Mouse (Mus musculus) liver, embryonic 14.5 days (tissue): ENCODE measurements at regions not wholly inside any gene's neighbourhood (a gene's known extent, or its start where the extent isn't known, plus 50 kb on each side); places are given as distances from the start of the nearest gene placed in this dataset.

Experiments
- ATAC-seq: fragments of 200-750 bp; cut with Nextera tagmentation; 2 replicates; pipeline ENCODE4 v1.8.0; 2017; ENCODE audit warnings: moderate number of reproducible peaks, mild to moderate bottlenecking, moderate library complexity; ENCODE audit not compliant: insufficient read depth
- DNase-seq, 3 experiments: peaks; one replicate each; pipeline ENCODE4 v3.0.0-alpha.2; 2012 to 2013; ENCODE audit warnings: low read depth in 3 of 3, low spot score in 3 of 3
- H3K27ac ChIP-seq: fragments of 300-500 bp; sonication (generic); 2 replicates; pipeline ENCODE4 v1.5.1; 2014; ENCODE audit warnings: moderate library complexity, mild to moderate bottlenecking, control low read depth, inconsistent platforms
- H3K27me3 ChIP-seq: fragments of 300-500 bp; sonication (generic); 2 replicates; pipeline ENCODE4 v1.6.1; 2014; ENCODE audit warnings: mild to moderate bottlenecking, low read length, moderate library complexity; ENCODE audit not compliant: control insufficient read depth, insufficient read depth
- H3K36me3 ChIP-seq: fragments of 300-500 bp; sonication (generic); replicated peaks from 2 replicates; pipeline ENCODE4 v1.6.1; 2014; ENCODE audit warnings: low read depth; ENCODE audit not compliant: control insufficient read depth, insufficient read depth
- H3K4me1 ChIP-seq, 2 experiments: fragments of 200-500 bp in 1 of 2; fragments of 300-500 bp in 1 of 2; sonication (generic) in 1 of 2; replicated peaks; 2 replicates each; pipeline ENCODE4 v1.6.1; 2012 to 2014; ENCODE audit warnings: antibody characterized with exemption in 1 of 2, inconsistent platforms in 1 of 2, low read length in 1 of 2; ENCODE audit not compliant: control insufficient read depth in 2 of 2, insufficient read depth in 2 of 2
- H3K4me2 ChIP-seq: fragments of 300-500 bp; sonication (generic); 2 replicates; pipeline ENCODE4 v1.6.1; 2014; ENCODE audit warnings: low read depth, mild to moderate bottlenecking, control low read depth, moderate library complexity
- H3K4me3 ChIP-seq, 2 experiments: fragments of 200-500 bp in 1 of 2; fragments of 300-500 bp in 1 of 2; sonication (generic) in 1 of 2; 2 replicates each; pipeline ENCODE4 v1.5.1; 2012 to 2014; ENCODE audit warnings: low read depth in 2 of 2, low read length in 2 of 2, mild to moderate bottlenecking in 2 of 2, control low read depth in 1 of 2, inconsistent platforms in 1 of 2, moderate library complexity in 1 of 2; ENCODE audit not compliant: insufficient read depth in 1 of 2
- H3K9ac ChIP-seq: fragments of 300-500 bp; sonication (generic); replicated peaks from 2 replicates; pipeline ENCODE4 v1.6.1; 2014; ENCODE audit warnings: mild to moderate bottlenecking, control low read depth, moderate library complexity
- H3K9me3 ChIP-seq: fragments of 300-500 bp; sonication (generic); 2 replicates; pipeline ENCODE4 v1.6.1; 2016; ENCODE audit warnings: low read length, mixed read lengths; ENCODE audit not compliant: control insufficient read depth
- CTCF ChIP-seq: IDR thresholded peaks from 2 replicates; pipeline ENCODE4 v1.5.1; 2016; ENCODE audit warnings: antibody characterized with exemption, low read depth, control low read depth
- EP300 ChIP-seq: IDR thresholded peaks from 2 replicates; pipeline ENCODE4 v1.6.1; 2016; ENCODE audit warnings: antibody characterized with exemption, low read depth
- WGBS: fragments of 180-500 bp; shearing (Covaris S2); extraction: QIAGEN DNeasy Blood & Tissue Kit; methylation state at CpG from one replicate; pipeline ENCODE4 v1.1.7; 2014; ENCODE audit not compliant: insufficient replicate concordance; 5-methylcytosine and 5-hydroxymethylcytosine counted together

DNA sequence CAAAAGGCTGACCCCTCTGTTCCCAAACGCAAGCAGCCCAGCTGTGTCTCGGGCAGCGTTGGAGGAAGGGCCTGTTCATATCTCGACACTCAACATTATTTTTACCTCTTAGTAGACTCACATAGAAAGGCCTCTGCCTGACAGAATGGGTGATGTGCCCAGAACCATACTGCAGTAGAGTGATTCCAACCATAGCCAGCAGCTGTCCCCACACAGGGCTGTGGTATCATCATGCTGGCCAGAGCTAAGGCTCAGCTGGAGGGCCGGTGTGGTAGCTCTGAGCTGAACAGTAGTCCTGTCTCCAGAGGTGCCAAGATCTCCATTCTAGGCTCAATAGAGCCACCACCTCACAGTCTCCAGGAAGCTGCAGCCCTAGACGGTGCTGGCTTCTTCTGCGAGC is 437.3 kb downstream of the Matn1 start:
- no peaks in the 10 kb centered on the region for H3K9me3 ChIP-seq
- no peak for DNase-seq
- TF ChIP-seq CTCF, result no peak
- no peak for TF ChIP-seq EP300
- no peak overlapping the region for H3K4me2 ChIP-seq
- ATAC-seq, result no peak
- H3K4me1 ChIP-seq, result no peaks in the 10 kb centered on the region
- no peak overlapping the region for H3K27ac ChIP-seq
- H3K4me3 ChIP-seq, result no peak overlapping the region
- 65% methylated on average over 7 of the region's 7 CpGs for whole genome bisulfite sequencing
- no peak overlapping the region for H3K9ac ChIP-seq
- H3K36me3 ChIP-seq, result no peaks in the 10 kb centered on the region
- no peaks in the 10 kb centered on the region for H3K27me3 ChIP-seq

DNA sequence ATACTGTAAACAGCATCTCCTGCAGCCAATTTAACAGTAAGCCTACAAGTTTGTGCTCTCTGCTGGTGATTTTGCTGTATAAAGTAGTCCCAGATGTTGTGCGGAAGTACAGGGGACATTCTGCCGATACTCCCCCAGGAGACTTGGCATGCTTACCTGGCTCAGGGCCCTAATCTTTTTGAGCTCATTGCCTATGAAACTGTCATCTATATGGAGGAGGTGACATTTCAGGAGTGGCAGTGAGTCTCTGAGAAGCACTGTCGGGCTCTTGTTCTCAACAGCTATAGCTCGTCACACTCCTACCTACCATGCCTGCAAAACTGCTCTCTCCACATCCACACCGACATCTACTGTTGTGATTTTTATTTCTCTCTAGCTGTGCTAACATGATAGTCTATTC is 439.7 kb downstream of the Matn1 start:
- 74% methylated on average over 5 of the region's 5 CpGs for WGBS

DNA sequence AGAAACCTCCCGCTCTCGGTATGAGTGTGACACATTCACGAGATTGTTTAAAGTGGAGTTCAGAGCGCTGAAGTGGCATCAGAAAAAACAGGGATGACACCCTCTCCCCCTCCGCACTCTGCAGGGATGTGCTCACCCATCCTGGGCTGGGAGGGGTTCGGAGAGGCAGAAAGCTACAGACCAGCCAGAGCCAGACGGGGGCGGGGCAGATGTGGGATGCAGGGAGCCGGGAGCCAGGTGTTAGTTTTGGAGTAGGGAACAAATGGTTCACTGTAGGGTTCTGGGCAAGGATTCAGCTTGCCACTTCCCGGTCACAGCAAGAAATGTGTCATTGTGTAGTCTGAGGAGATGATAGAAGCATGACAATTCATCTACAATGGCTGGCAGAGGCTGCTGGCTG is 442.8 kb downstream of the Matn1 start:
- Histone ChIP-seq H3K4me2 (no peak overlapping the region), H3K4me3 (no peak overlapping the region), H3K27ac (no peak overlapping the region), H3K4me1 (no peaks in the 10 kb centered on the region), H3K36me3 (no peaks in the 10 kb centered on the region), H3K9me3 (no peaks in the 10 kb centered on the region), H3K27me3 (no peaks in the 10 kb centered on the region), H3K9ac (no peak overlapping the region)
- ATAC-seq (no peak), DNase-seq (no peak)
- TF ChIP-seq CTCF (no peak), EP300 (no peak)
- 63% methylated on average over 10 of the region's 10 CpGs for WGBS

More for the DNA sequence above, 439.7 kb downstream of the Matn1 start:
- no peak for TF ChIP-seq CTCF
- no peak for TF ChIP-seq EP300
- no peaks in the 10 kb centered on the region for H3K4me1 ChIP-seq
- DNase-seq (no peak), ATAC-seq (no peak)
- H3K9ac ChIP-seq, result no peak overlapping the region
- H3K4me2 ChIP-seq, result no peak overlapping the region
- no peaks in the 10 kb centered on the region for H3K36me3 ChIP-seq
- no peak overlapping the region for H3K27ac ChIP-seq
- no peaks in the 10 kb centered on the region for H3K9me3 ChIP-seq
- no peaks in the 10 kb centered on the region for H3K27me3 ChIP-seq
- no peak overlapping the region for H3K4me3 ChIP-seq

- Histone ChIP-seq H3K4me3 (no peak overlapping the region), H3K9ac (no peak overlapping the region), H3K27me3 (no peaks in the 10 kb centered on the region), H3K27ac (no peak overlapping the region), H3K4me1 (no peaks in the 10 kb centered on the region), H3K4me2 (no peak overlapping the region), H3K36me3 (no peaks in the 10 kb centered on the region), H3K9me3 (no peaks in the 10 kb centered on the region)
- ATAC-seq, result no peak
- 57% methylated on average over 10 of the region's 10 CpGs for WGBS
- TF ChIP-seq CTCF (no peak), EP300 (no peak)
- no peak for DNase-seq
Observed at GRCm38 (mm10) chr4:131391119-131391923, 446.8 kb downstream of the Ptpru start.

- ATAC-seq (no peak), DNase-seq (no peak)
- H3K36me3 ChIP-seq, result no peaks in the 10 kb centered on the region
- no peaks in the 10 kb centered on the region for H3K27me3 ChIP-seq
- no peaks in the 10 kb centered on the region for H3K9me3 ChIP-seq
- no peak overlapping the region for H3K27ac ChIP-seq
- H3K4me2 ChIP-seq, result no peak overlapping the region
- no peak overlapping the region for H3K9ac ChIP-seq
- no peak for TF ChIP-seq EP300
- no peak for TF ChIP-seq CTCF
- WGBS, result 65% methylated on average over 3 of the region's 3 CpGs
- no peak overlapping the region for H3K4me3 ChIP-seq
- no peaks in the 10 kb centered on the region for H3K4me1 ChIP-seq
Observed at GRCm38 (mm10) chr4:131391924-131392297, 446.2 kb downstream of the Ptpru start.
